Mouse (Mus musculus) myocyte (in vitro differentiated cells): Measurements from ENCODE around the gene Mrpl2. TPM values are rescaled to one million over a fixed set of nuclear protein-coding genes. Genes with fewer than 3 reads are reported as not detected.

Source experiments
- H3K27me3 ChIP-seq: one replicate; pipeline ENCODE4 v1.6.1; 2011; ENCODE audit not compliant: control insufficient read depth, insufficient read depth, insufficient read length
- H3K36me3 ChIP-seq: one replicate; pipeline ENCODE4 v1.6.1; 2011; ENCODE audit not compliant: control insufficient read depth, insufficient read depth
- H3K4me2 ChIP-seq: one replicate; pipeline ENCODE4 v1.6.1; 2011; ENCODE audit warnings: low read depth, control low read depth
- H3K4me3 ChIP-seq: one replicate; pipeline ENCODE4 v1.5.1; 2011; ENCODE audit warnings: mild to moderate bottlenecking, control low read depth, moderate library complexity
- H3K79me2 ChIP-seq: one replicate; pipeline ENCODE4 v1.6.1; 2011; ENCODE audit not compliant: control insufficient read depth, insufficient read depth
- H3ac ChIP-seq: one replicate; pipeline ENCODE4 v1.6.1; 2011; ENCODE audit not compliant: control insufficient read depth, insufficient read length
- CEBPB ChIP-seq: IDR thresholded peaks from 2 replicates; pipeline ENCODE4 v1.6.1; 2011; ENCODE audit warnings: mild to moderate bottlenecking, moderate library complexity; ENCODE audit not compliant: poor library complexity, insufficient read depth, severe bottlenecking
- E2F4 ChIP-seq: IDR thresholded peaks from one replicate; pipeline ENCODE4 v1.6.1; 2011; ENCODE audit warnings: mild to moderate bottlenecking, control low read depth, moderate library complexity; ENCODE audit not compliant: insufficient read depth
- MAX ChIP-seq: IDR thresholded peaks from one replicate; pipeline ENCODE4 v1.6.1; 2011; ENCODE audit warnings: low read depth, mild to moderate bottlenecking, control low read depth
- MYOD1 ChIP-seq, 3 experiments: IDR thresholded peaks; one replicate each; pipeline ENCODE4 v1.6.1; 2011; ENCODE audit warnings: control low read depth in 2 of 3, low read depth in 2 of 3, mild to moderate bottlenecking in 2 of 3, moderate library complexity in 1 of 3; ENCODE audit not compliant: insufficient read length in 2 of 3, control insufficient read depth in 1 of 3
- MYOG ChIP-seq, 3 experiments: IDR thresholded peaks; one replicate each; pipeline ENCODE4 v1.6.1; 2011; ENCODE audit warnings: control low read depth in 2 of 3, low read depth in 2 of 3, mild to moderate bottlenecking in 2 of 3; ENCODE audit not compliant: insufficient read length in 2 of 3, control insufficient read depth in 1 of 3, insufficient read depth in 1 of 3
- POLR2A ChIP-seq: IDR thresholded peaks from one replicate; pipeline ENCODE4 v1.6.1; 2011; ENCODE audit warnings: low read depth, mild to moderate bottlenecking, control low read depth, moderate library complexity; ENCODE audit not compliant: insufficient read length
- POLR2AphosphoS2 ChIP-seq: IDR thresholded peaks from one replicate; pipeline ENCODE4 v1.6.1; 2011; ENCODE audit warnings: low read depth, control low read depth; ENCODE audit not compliant: insufficient read length
- REST ChIP-seq: IDR thresholded peaks from one replicate; pipeline ENCODE4 v1.6.1; 2011; ENCODE audit warnings: mild to moderate bottlenecking, control low read depth, moderate library complexity; ENCODE audit not compliant: insufficient read depth, insufficient read length
- SRF ChIP-seq: IDR thresholded peaks from one replicate; pipeline ENCODE4 v1.6.1; 2011; ENCODE audit warnings: low read depth; ENCODE audit not compliant: control insufficient read depth, insufficient read length
- TCF12 ChIP-seq: IDR thresholded peaks from one replicate; pipeline ENCODE4 v1.6.1; 2011; ENCODE audit warnings: mild to moderate bottlenecking, control low read depth; ENCODE audit not compliant: poor library complexity, insufficient read depth, severe bottlenecking
- TCF3 ChIP-seq: IDR thresholded peaks from one replicate; pipeline ENCODE4 v1.6.1; 2011; ENCODE audit warnings: low read depth, control low read depth; ENCODE audit not compliant: insufficient read length
- USF1 ChIP-seq: IDR thresholded peaks from one replicate; pipeline ENCODE4 v1.6.1; 2011; ENCODE audit warnings: low read depth, mild to moderate bottlenecking, control low read depth, moderate library complexity
- polyA plus RNA-seq: library from polyadenylated mRNA; unstranded; fragments of >200 nt; fragmentation: generic; extraction: Trizol; gene quantifications from one replicate; pipeline ENCODE4 v1.2.1, GENCODE M21; 2012; ENCODE audit warnings: missing spikeins

Mrpl2 gene
- polyA plus RNA-seq, 1 experiment, result 248 TPM

GRCm38 (mm10) chr17:46673850-46674529, 28.0 kb downstream of the Mrpl2 start, which contains the start of gene Rrp36:
TSS of gene Rrp36 (minus strand) at chr17:46674352.
- H3K79me2 ChIP-seq, result peaks cover 30% of the 10 kb centered on the region
- no peaks in the 10 kb centered on the region for H3K27me3 ChIP-seq
- peaks cover 16% of the 10 kb centered on the region for H3K36me3 ChIP-seq
- H3K4me2 ChIP-seq, result peak within 1 kb of the TSS; percentile 92
- H3K4me3 ChIP-seq, result peak within 1 kb of the TSS; percentile 61
- TF ChIP-seq POLR2AphosphoS2 (peak; percentile 100), TCF12 (no peak), USF1 (no peak), CEBPB (no peak), POLR2A (peak; percentile 78), SRF (peak; percentile 27), MYOD1 (IDR thresholded peaks at IDR 0.05; ENCODE audit: control insufficient read depth in 1 of 3, insufficient read length in 2 of 3, low read depth in 2 of 3) (no peak), REST (no peak), TCF3 (no peak), E2F4 (no peak), MAX (no peak), MYOG (IDR thresholded peaks at IDR 0.05; ENCODE audit: control insufficient read depth in 1 of 3, insufficient read depth in 1 of 3, insufficient read length in 2 of 3, low read depth in 2 of 3) (no peak)
- peak within 1 kb of the TSS; percentile 54 for H3ac ChIP-seq

GRCm38 (mm10) chr17:46674530-46675283, 28.7 kb downstream of the Mrpl2 start:
- Histone ChIP-seq H3K36me3 (peaks cover 16% of the 10 kb centered on the region), H3K4me2 (peak overlapping the region; percentile 92)
- TF ChIP-seq TCF12 (no peak), MYOG (IDR thresholded peaks at IDR 0.05; ENCODE audit: control insufficient read depth in 1 of 3, insufficient read depth in 1 of 3, insufficient read length in 2 of 3, low read depth in 2 of 3) (peak in 1 of 3 experiments; percentile 9)

GRCm38 (mm10) chr17:46678416-46678815, 32.4 kb downstream of the Mrpl2 start, which contains the start of gene Mea1:
TSS of gene Mea1 (plus strand) at chr17:46678793.
- no peaks in the 10 kb centered on the region for H3K27me3 ChIP-seq
- TF ChIP-seq MYOD1 (IDR thresholded peaks at IDR 0.05; ENCODE audit: control insufficient read depth in 1 of 3, insufficient read length in 2 of 3, low read depth in 2 of 3), result peak in 1 of 3 experiments; percentile 18
- TF ChIP-seq USF1, result no peak
- peak within 1 kb of the TSS; percentile 95 for H3K4me2 ChIP-seq
- H3K36me3 ChIP-seq, result peaks cover 20% of the 10 kb centered on the region
- H3K79me2 ChIP-seq, result peaks cover 32% of the 10 kb centered on the region
- H3ac ChIP-seq, result no peak within 1 kb of the TSS
- peak within 1 kb of the TSS; percentile 94 for H3K4me3 ChIP-seq

More at GRCm38 (mm10) chr17:46674530-46675283, 28.7 kb downstream of the Mrpl2 start:
- H3K4me3 ChIP-seq, result peak overlapping the region; percentile 61
- peaks cover 37% of the 10 kb centered on the region for H3K79me2 ChIP-seq
- H3K27me3 ChIP-seq, result no peaks in the 10 kb centered on the region
- H3ac ChIP-seq, result peak overlapping the region; percentile 54

GRCm38 (mm10) chr17:46678911-46679310, 32.9 kb downstream of the Mrpl2 start:
- Histone ChIP-seq H3K36me3 (peaks cover 23% of the 10 kb centered on the region), H3K79me2 (peaks cover 27% of the 10 kb centered on the region), H3K4me3 (peak overlapping the region; percentile 94), H3K27me3 (no peaks in the 10 kb centered on the region), H3K4me2 (peak overlapping the region; percentile 95), H3ac (no peak overlapping the region)
- TF ChIP-seq TCF3, result no peak
- TF ChIP-seq MYOD1 (IDR thresholded peaks at IDR 0.05; ENCODE audit: control insufficient read depth in 1 of 3, insufficient read length in 2 of 3, low read depth in 2 of 3), result peak in 1 of 3 experiments; percentile 66
- no peak for TF ChIP-seq POLR2A
- no peak for TF ChIP-seq CEBPB

GRCm38 (mm10) chr17:46679843-46680759, 34.1 kb downstream of the Mrpl2 start:
- H3ac ChIP-seq, result peak overlapping the region; percentile 66
- H3K4me3 ChIP-seq, result peak overlapping the region; percentile 94
- H3K27me3 ChIP-seq, result no peaks in the 10 kb centered on the region
- TF ChIP-seq MYOG (IDR thresholded peaks at IDR 0.05; ENCODE audit: control insufficient read depth in 1 of 3, insufficient read depth in 1 of 3, insufficient read length in 2 of 3, low read depth in 2 of 3) (no peak), POLR2A (no peak), E2F4 (no peak), TCF12 (no peak), POLR2AphosphoS2 (no peak), MAX (no peak), SRF (no peak), TCF3 (no peak), USF1 (no peak), REST (no peak), CEBPB (no peak), MYOD1 (IDR thresholded peaks at IDR 0.05; ENCODE audit: control insufficient read depth in 1 of 3, insufficient read length in 2 of 3, low read depth in 2 of 3) (no peak)
- H3K4me2 ChIP-seq, result peak overlapping the region; percentile 95
- peaks cover 27% of the 10 kb centered on the region for H3K79me2 ChIP-seq
- peaks cover 23% of the 10 kb centered on the region for H3K36me3 ChIP-seq
